Mouse (Mus musculus) mesoderm, embryonic 11.5 days (tissue): ENCODE measurements around the gene Irs3.

Experiments used
- DNase-seq: peaks from one replicate; pipeline ENCODE4 v3.0.0-alpha.2; 2012; ENCODE audit warnings: low read depth, low spot score

The Irs3 gene

GRCm38 (mm10) chr5:137645652-137646091 is at the start of gene Irs3:
TSS of gene Irs3 (minus strand) at chr5:137645714.
- no peak for DNase-seq

GRCm38 (mm10) chr5:137694796-137695195 is 49.3 kb upstream of the Irs3 start:
- DNase-seq, result no peak

- no peak for DNase-seq
Observed at GRCm38 (mm10) chr5:137691881-137692280, 46.4 kb upstream of the Irs3 start.

- DNase-seq, result no peak
Observed at GRCm38 (mm10) chr5:137690531-137690930, 45.0 kb upstream of the Irs3 start.

GRCm38 (mm10) chr5:137689974-137690373 is 44.5 kb upstream of the Irs3 start:
- no peak for DNase-seq

GRCm38 (mm10) chr5:137686127-137686790 is 40.7 kb upstream of the Irs3 start:
- no peak for DNase-seq

- DNase-seq, result no peak
Observed at GRCm38 (mm10) chr5:137685653-137686052, 40.1 kb upstream of the Irs3 start.

- peak; percentile 99 for DNase-seq
Observed at GRCm38 (mm10) chr5:137684294-137685123, 39.0 kb upstream of the Irs3 start, which contains the start of gene Agfg2. TSS of gene Agfg2 (minus strand) at chr5:137684726.

GRCm38 (mm10) chr5:137683388-137684293 is 38.1 kb upstream of the Irs3 start:
- DNase-seq, result no peak

GRCm38 (mm10) chr5:137682526-137682925 is 37.0 kb upstream of the Irs3 start:
- DNase-seq, result no peak

GRCm38 (mm10) chr5:137679726-137680125 is 34.2 kb upstream of the Irs3 start:
- no peak for DNase-seq

- no peak for DNase-seq
Observed at GRCm38 (mm10) chr5:137678736-137679135, 33.2 kb upstream of the Irs3 start.

- no peak for DNase-seq
Observed at GRCm38 (mm10) chr5:137677859-137678258, 32.3 kb upstream of the Irs3 start.

- DNase-seq, result no peak
Observed at GRCm38 (mm10) chr5:137674786-137675185, 29.3 kb upstream of the Irs3 start.

GRCm38 (mm10) chr5:137673015-137673414 is 27.5 kb upstream of the Irs3 start:
- no peak for DNase-seq

- DNase-seq, result no peak
Observed at GRCm38 (mm10) chr5:137672361-137672760, 26.8 kb upstream of the Irs3 start.

- peak; percentile 41 for DNase-seq
Observed at GRCm38 (mm10) chr5:137671443-137672240, 26.1 kb upstream of the Irs3 start.

- no peak for DNase-seq
Observed at GRCm38 (mm10) chr5:137670240-137670639, 24.7 kb upstream of the Irs3 start.

GRCm38 (mm10) chr5:137668971-137669370 is 23.5 kb upstream of the Irs3 start:
- no peak for DNase-seq

- no peak for DNase-seq
Observed at GRCm38 (mm10) chr5:137663057-137663456, 17.5 kb upstream of the Irs3 start.
